Mouse (Mus musculus) liver, adult 2 months (tissue): Measurements from ENCODE around the gene Ankrd40. TPM values are rescaled to one million over a fixed set of nuclear protein-coding genes. Genes with fewer than 3 reads are reported as not detected.

Experiments
- DNase-seq: peaks from one replicate; pipeline ENCODE4 v3.0.0-alpha.2; 2011; ENCODE audit warnings: low read depth, low spot score; ENCODE audit errors: extremely low read depth
- H3K27ac ChIP-seq: fragments of 200-500 bp; replicated peaks from 2 replicates; pipeline ENCODE4 v1.5.1; 2012; ENCODE audit warnings: low read depth, mild to moderate bottlenecking, control low read depth, inconsistent platforms, low read length; ENCODE audit not compliant: insufficient read depth
- H3K27me3 ChIP-seq: fragments of 200-500 bp; 2 replicates; pipeline ENCODE4 v1.6.1; 2012; ENCODE audit warnings: mild to moderate bottlenecking, moderate library complexity, low read length, inconsistent platforms; ENCODE audit not compliant: control insufficient read depth, insufficient read depth
- H3K36me3 ChIP-seq: fragments of 200-500 bp; 2 replicates; pipeline ENCODE4 v1.6.1; 2012; ENCODE audit warnings: low read length, inconsistent platforms; ENCODE audit not compliant: control insufficient read depth, insufficient read depth
- H3K4me1 ChIP-seq: fragments of 200-500 bp; 2 replicates; pipeline ENCODE4 v1.6.1; 2011; ENCODE audit warnings: low read length; ENCODE audit not compliant: control insufficient read depth, insufficient read depth
- H3K4me3 ChIP-seq: fragments of 200-500 bp; 2 replicates; pipeline ENCODE4 v1.5.1; 2011; ENCODE audit warnings: low read depth, mild to moderate bottlenecking, control low read depth, low read length, moderate library complexity; ENCODE audit not compliant: insufficient read depth
- H3K79me2 ChIP-seq: fragments of 200-500 bp; 2 replicates; pipeline ENCODE4 v1.6.1; 2012; ENCODE audit warnings: inconsistent platforms, mild to moderate bottlenecking, low read length, moderate library complexity; ENCODE audit not compliant: control insufficient read depth, insufficient read depth
- H3K9ac ChIP-seq: fragments of 200-500 bp; 2 replicates; pipeline ENCODE4 v1.6.1; 2012; ENCODE audit warnings: low read depth, mild to moderate bottlenecking, control low read depth, inconsistent platforms, low read length
- CTCF ChIP-seq: fragments of 200-500 bp; IDR thresholded peaks from 2 replicates; pipeline ENCODE4 v1.5.1; 2011; ENCODE audit warnings: low read depth, low read length, control low read depth
- POLR2A ChIP-seq: fragments of 200-500 bp; IDR thresholded peaks from 2 replicates; pipeline ENCODE4 v1.6.1; 2011; ENCODE audit warnings: low read length, control low read depth; ENCODE audit not compliant: insufficient read depth; ENCODE audit errors: extremely low read depth
- WGBS: fragments of 180-500 bp; shearing (Covaris S2); methylation state at CpG from one replicate; pipeline ENCODE4 v1.1.7; 2018; 5-methylcytosine and 5-hydroxymethylcytosine counted together
- polyA plus RNA-seq: library from polyadenylated mRNA; depleted of rRNA; stranded (reverse); fragments of >200 nt; gene quantifications from 2 replicates; pipeline ENCODE4 v1.2.3, GENCODE M21; 2012
- total RNA-seq: library from RNA; depleted of rRNA; stranded (reverse); fragments of >200 nt; gene quantifications from 2 replicates; pipeline ENCODE4 v1.2.3, GENCODE M21; 2014

Ankrd40 gene
- total and polyA plus RNA-seq, 2 experiments = 30.0 to 47.6 TPM

DNA sequence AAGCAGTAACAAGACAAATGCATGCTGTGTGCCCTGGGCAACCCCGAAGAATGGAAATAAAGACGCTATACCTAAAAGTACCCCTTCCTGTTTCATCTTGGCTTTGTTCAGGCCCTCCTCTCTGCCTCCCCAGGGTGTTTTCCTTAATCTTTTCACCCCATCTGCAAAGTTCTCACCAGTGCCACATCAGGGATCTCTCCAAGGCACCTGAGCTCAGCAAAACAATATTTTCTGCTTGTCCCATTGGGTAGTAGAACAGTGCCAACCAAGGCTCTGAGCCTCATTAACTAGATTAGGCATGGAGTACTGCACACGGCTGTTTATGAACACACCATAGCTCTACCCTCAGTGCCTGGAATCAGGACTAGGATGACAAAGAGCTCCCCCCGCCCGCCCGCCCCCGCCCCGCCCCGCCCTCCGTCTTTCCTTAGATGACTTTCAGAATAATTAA is 815 bp upstream of the Ankrd40 start:
- no peak for DNase-seq
- Histone ChIP-seq H3K9ac (peak overlapping the region; percentile 57), H3K27me3 (no peaks in the 10 kb centered on the region), H3K36me3 (no peaks in the 10 kb centered on the region), H3K79me2 (peaks cover 6% of the 10 kb centered on the region; the same call in 1 of the 2 replicates), H3K4me3 (peak overlapping the region; percentile 18), H3K4me1 (peaks cover 19% of the 10 kb centered on the region), H3K27ac (peak overlapping the region; percentile 56)
- 18% methylated on average over 10 of the region's 10 CpGs for WGBS
- TF ChIP-seq POLR2A (no peak), CTCF (no peak)

DNA sequence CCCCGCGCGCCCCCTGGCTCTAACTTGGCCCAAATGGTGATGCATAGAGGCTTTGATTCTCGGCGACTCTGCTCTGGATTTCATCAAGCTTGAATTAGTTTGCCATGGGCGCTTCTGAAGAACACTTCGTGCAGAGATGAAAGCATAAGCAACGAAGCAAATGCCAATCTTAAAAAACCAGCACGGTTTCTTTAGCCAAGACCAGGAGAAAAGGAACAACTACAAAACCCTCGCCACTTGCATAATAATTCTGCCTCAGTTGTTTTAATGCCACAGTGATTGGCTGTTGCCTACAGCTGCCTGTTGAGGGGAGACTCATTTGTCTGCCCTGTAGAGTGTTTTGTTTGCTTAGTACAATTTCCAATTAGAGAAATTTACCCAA is 834 bp downstream of the Ankrd40 start:
- WGBS = 2% methylated on average over 10 of the region's 10 CpGs
- TF ChIP-seq POLR2A = no peak
- no peak for TF ChIP-seq CTCF
- Histone ChIP-seq H3K27ac (peak overlapping the region; percentile 94), H3K4me3 (peak overlapping the region; percentile 78), H3K79me2 (peaks cover 9% of the 10 kb centered on the region; the same call in 1 of the 2 replicates), H3K9ac (peak overlapping the region; percentile 77), H3K27me3 (no peaks in the 10 kb centered on the region), H3K36me3 (no peaks in the 10 kb centered on the region), H3K4me1 (peaks cover 17% of the 10 kb centered on the region)
- no peak for DNase-seq

DNA sequence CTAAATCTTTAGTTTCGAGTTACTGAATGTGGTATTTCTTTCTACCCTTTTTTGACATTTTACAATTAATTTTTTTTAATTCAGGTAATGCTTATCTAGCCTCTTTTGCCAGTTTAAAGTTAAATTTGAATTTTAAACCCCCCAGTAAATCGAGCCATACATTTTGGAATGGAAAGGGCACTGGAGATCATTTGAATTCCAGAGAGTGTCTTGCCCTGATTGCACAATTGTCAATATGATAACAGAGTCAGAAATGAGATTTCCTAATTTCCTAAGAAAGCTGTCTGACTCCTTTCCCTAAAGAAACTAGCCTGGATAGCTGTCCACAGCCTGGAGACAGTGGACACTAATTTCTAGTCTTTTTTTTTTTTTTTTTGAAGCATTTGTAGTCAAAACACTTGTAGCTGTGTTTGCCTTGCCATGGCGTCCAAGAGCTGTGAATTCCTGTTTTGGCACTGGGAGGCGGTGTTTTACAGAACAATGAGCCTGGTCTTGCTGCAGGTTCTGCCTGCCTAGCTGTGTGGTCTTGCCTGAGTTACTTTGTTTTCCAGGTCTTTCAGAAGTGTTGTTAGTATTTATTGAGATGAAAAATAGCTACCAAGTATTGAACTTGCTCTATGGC is 1.6 kb downstream of the Ankrd40 start:
- H3K9ac ChIP-seq = no peak overlapping the region
- whole genome bisulfite sequencing = 29% methylated on average over 4 of the region's 4 CpGs
- peak; percentile 59 for DNase-seq
- TF ChIP-seq POLR2A (no peak), CTCF (peak; percentile 43; the same call in 1 of the 2 replicates)
- peaks cover 3% of the 10 kb centered on the region for H3K36me3 ChIP-seq
- H3K79me2 ChIP-seq = peaks cover 10% of the 10 kb centered on the region; the same call in 1 of the 2 replicates
- no peaks in the 10 kb centered on the region for H3K27me3 ChIP-seq
- peaks cover 17% of the 10 kb centered on the region for H3K4me1 ChIP-seq
- H3K27ac ChIP-seq = no peak overlapping the region; the same call in 1 of the 2 replicates
- no peak overlapping the region for H3K4me3 ChIP-seq

DNA sequence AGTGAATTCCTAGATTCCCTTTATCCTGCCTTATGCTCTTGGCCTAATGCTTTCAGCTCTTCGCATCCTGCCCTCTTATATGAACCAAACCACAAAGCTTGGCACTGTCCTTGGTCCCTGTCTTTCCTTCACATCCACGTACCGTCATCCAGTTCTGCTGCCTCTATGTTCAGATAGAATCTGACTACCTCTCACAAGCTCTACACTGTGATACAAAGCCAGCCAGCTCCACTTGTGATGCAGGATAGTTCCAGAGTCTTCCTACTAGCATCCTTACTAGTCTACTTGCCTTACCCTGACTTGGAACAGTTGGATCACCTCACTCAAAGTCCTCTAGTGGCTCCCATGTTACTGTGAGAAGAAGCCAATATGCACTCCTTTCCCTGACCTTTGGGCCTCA is 2.4 kb downstream of the Ankrd40 start:
- 0 out of 2 replicates have a peak overlapping the region, but pooled peaks have one; percentile 3 for H3K9ac ChIP-seq
- peaks cover 17% of the 10 kb centered on the region for H3K4me1 ChIP-seq
- H3K27ac ChIP-seq = peak overlapping the region; percentile 43

DNA sequence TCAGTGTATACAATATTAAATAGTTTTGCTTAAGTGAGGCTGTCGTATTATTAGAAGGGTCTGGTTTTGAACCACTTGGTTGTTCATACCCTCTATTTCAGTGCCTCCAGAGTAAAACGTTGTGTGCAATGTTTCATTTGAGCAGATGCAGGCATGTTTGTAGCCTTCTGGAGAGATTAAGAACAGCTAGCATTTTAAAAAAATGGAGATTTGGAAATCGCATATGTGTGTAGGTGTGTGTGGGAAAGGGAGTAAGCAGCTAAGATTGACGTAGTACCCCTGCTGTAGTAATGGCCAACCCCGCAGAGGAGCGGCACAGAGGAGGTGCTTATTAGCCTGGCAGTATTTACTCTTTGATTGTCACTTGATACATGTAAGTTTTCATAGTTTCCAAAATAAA is 4.9 kb downstream of the Ankrd40 start:
- no peak overlapping the region for H3K9ac ChIP-seq
- H3K4me1 ChIP-seq = peaks cover 14% of the 10 kb centered on the region
- TF ChIP-seq POLR2A = no peak
- no peak for TF ChIP-seq CTCF
- peaks cover 12% of the 10 kb centered on the region for H3K36me3 ChIP-seq
- WGBS = 89% methylated on average over 6 of the region's 6 CpGs
- H3K27me3 ChIP-seq = no peaks in the 10 kb centered on the region
- no peak overlapping the region for H3K4me3 ChIP-seq
- no peak overlapping the region for H3K27ac ChIP-seq
- DNase-seq = no peak
- H3K79me2 ChIP-seq = peaks cover 10% of the 10 kb centered on the region; the same call in 1 of the 2 replicates

More for the DNA sequence above, 2.4 kb downstream of the Ankrd40 start:
- TF ChIP-seq POLR2A (no peak), CTCF (no peak)
- Histone ChIP-seq H3K27me3 (no peaks in the 10 kb centered on the region), H3K79me2 (peaks cover 10% of the 10 kb centered on the region; the same call in 1 of the 2 replicates), H3K36me3 (peaks cover 7% of the 10 kb centered on the region), H3K4me3 (no peak overlapping the region)
- no peak for DNase-seq
- WGBS = 67% methylated on average over 3 of the region's 3 CpGs
